Comparison of ENCODE assay signal across 8 mouse cellular contexts in the genomic region with DNA sequence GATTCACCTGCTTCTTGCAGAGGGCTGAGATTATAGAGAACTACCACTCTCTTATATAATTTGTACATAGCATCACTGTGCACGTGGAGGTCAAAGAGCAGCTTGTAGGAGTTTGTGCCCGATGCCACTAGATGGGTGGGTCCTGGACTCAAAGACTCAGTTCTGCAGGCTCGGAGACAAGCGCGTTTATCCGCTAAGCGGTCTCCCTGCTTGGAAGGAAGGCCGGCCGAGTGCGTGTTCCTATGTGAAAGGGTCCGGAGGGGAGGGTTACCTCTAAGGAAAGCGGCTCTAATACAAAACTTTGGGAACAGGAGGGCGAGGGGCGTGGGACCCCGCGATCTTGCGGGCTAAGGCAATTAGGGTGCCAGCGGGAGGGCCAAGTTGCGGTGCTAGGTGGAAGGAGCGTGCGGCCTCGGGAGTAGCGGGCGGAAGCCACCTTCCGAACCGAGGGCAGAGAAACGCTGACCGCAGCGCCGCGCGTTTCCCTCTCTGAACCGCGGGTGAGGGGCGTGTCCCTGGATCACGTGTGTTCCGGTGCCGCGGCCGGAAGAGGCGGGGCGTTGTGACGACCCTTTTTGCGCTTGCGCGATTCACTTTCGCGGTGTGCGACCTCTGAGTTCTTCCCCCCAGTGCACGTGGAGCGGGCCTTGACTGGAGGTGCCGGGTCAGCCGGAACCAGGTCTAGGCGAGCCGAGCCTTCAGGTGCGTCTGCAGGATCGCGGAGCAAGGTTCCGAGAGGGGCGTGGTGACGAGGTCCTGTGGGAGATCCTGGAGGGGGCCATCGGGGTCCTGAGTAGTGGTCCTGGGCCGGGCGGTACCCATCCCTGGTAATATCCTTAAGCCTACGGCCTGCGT. TPM values are rescaled to one million over a fixed set of nuclear protein-coding genes. Genes with fewer than 3 reads are reported as not detected.
DNase-seq lines count a peak whose midpoint lies in the region; ATAC-seq and TF ChIP-seq lines count a peak whose summit lies in the region.

A gene (plus strand): TSS at position 608 of the 855 bp plus-strand sequence.

- H3K27me3 ChIP-seq in hindbrain, postnatal 0 days (ENCODE audit: insufficient read depth, low read length) = no peaks in the 10 kb centered on the region

- H3K9ac ChIP-seq in hindbrain, postnatal 0 days (replicated peaks; ENCODE audit: low read length) = peak within 1 kb of the TSS; percentile 80

- intact Hi-C loops in gastrocnemius, adult 2 months (cut with DNase I) = loop anchor here (5.0 to 10.0 kb wide), 2 partner anchors 34 to 143 kb away; a partner anchor contains a TSS
- intact Hi-C loops in left cerebral cortex, postnatal 10 days (cut with DNase I) = no loop called here

- no peak for TF ChIP-seq CTCF in gastrocnemius, adult 2 months (IDR thresholded peaks at IDR 0.05)
- no peak for TF ChIP-seq CTCF in hindbrain, postnatal 0 days (IDR thresholded peaks at IDR 0.05; ENCODE audit: low read depth)

- peak; percentile 97 for ATAC-seq in hindbrain, postnatal 0 days
- ATAC-seq in megakaryocyte-erythroid progenitor cell, adult 5-6 weeks (replicated peaks; ENCODE audit: low FRiP score, low TSS enrichment, poor library complexity, severe bottlenecking) = peak; percentile 93

- H3K36me3 ChIP-seq in hindbrain, postnatal 0 days (ENCODE audit: insufficient read depth, low read length) = peaks cover 42% of the 10 kb centered on the region

- WGBS in hindbrain, postnatal 0 days = under 1% methylated on average over 66 of the region's 66 CpGs

- H3K27ac ChIP-seq in gastrocnemius, adult 2 months = peak within 1 kb of the TSS; percentile 94
- peak within 1 kb of the TSS; percentile 77 for H3K27ac ChIP-seq in hindbrain, postnatal 0 days

- peak within 1 kb of the TSS; percentile 89 for H3K4me3 ChIP-seq in gastrocnemius, adult 2 months
- peak within 1 kb of the TSS; percentile 76 for H3K4me3 ChIP-seq in hindbrain, postnatal 0 days (ENCODE audit: low read length)

- no peaks in the 10 kb centered on the region for H3K9me3 ChIP-seq in hindbrain, postnatal 0 days (ENCODE audit: low read length)

- peak within 1 kb of the TSS; percentile 71 for H3K4me2 ChIP-seq in hindbrain, postnatal 0 days (ENCODE audit: low read depth, low read length)

- peaks cover 7% of the 10 kb centered on the region; the same call in 1 of the 2 replicates for H3K4me1 ChIP-seq in hindbrain, postnatal 0 days (ENCODE audit: insufficient read depth, low read length)

- peak; percentile 98 for DNase-seq in ZHBTc4 (ENCODE audit: low read depth, low spot score)
- DNase-seq in cerebellum, postnatal 4 days (ENCODE audit: low spot score in 2 of 2) = peak; percentile 68 to 84
- DNase-seq in gastrocnemius, adult 2 months = peak; percentile 92
- DNase-seq in hindbrain, postnatal 0 days (ENCODE audit: low spot score) = peak; percentile 98
- peak; percentile 80 to 93 for DNase-seq in left cerebral cortex, postnatal 10 days (ENCODE audit: extremely low spot score in 1 of 2, low spot score in 2 of 2)
- peak; percentile 82 for DNase-seq in right cerebral cortex, postnatal 25 days
- peak; percentile 83 to 90 for DNase-seq in urinary bladder, postnatal 4 days (ENCODE audit: low spot score in 2 of 2)

RNA-seq across cellular contexts. Expression of the gene that starts here (rescaled TPM):
- total RNA-seq in gastrocnemius, adult 2 months (2021) = 10 to 100 TPM; 17.9 to 18.1 TPM
- total RNA-seq in hindbrain, postnatal 0 days (2014; rRNA removed) = 33.9 and 34.2 TPM in 2 replicates
- polyA plus RNA-seq in hindbrain, postnatal 0 days (2015; fragmentation: Nextera tagmentation; extraction: Ambion mirVana) = 37.3 and 38.8 TPM in 2 replicates
- total RNA-seq in left cerebral cortex, postnatal 10 days (2021) = 10 to 100 TPM; 32.4 to 35.6 TPM
- 92.2 and 114 TPM in 2 replicates for total RNA-seq in megakaryocyte-erythroid progenitor cell, adult 5-6 weeks (2014; fragmentation: Nextera tagmentation)
- 108 and 125 TPM in 2 replicates for total RNA-seq in megakaryocyte-erythroid progenitor cell, adult 5-6 weeks (2017)

Comparison
In these comparisons a context has a peak if more than half of its experiments do, and no peak if none do; other contexts are left out.
1. Peak in every context shown above with its lines: DNase-seq, ATAC-seq, H3K4me3 ChIP-seq and H3K27ac ChIP-seq.